Mouse (Mus musculus): ENCODE data around the gene Zbtb34. TPM values are rescaled to one million over a fixed set of nuclear protein-coding genes. Genes with fewer than 3 reads are reported as not detected.
A peak's percentile ranks its signal among the peaks of the same experiment; 100 is the strongest.

Zbtb34 gene
- polyA plus RNA-seq, 1 experiment from 2014 or later, result 10.2 TPM

DNA sequence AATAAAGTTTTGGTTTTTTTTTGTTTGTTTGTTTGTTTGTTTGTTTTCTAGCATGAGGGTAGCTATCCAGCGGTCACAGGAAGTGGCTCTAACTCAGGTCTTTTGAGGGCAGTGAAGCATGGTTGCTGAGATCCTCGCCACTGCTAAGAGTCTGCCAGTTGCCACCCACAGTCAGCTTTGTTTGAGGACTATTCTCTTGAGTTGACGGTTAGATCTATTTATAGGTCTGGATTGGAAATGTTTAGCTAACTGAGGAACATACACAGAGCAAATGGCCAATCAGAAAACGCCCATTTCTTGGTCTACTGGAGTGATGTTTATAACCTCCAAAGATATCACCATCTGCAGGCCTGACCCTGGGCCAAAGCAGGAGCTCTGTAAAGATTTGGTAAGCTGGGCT, 11.6 kb upstream of the Zbtb34 start:
- no peak overlapping the region for H3K27ac ChIP-seq (replicated peaks)
- no peak overlapping the region for H3K4me3 ChIP-seq
- H3K36me3 ChIP-seq, result no peaks in the 10 kb centered on the region
- 58% methylated on average over 4 of the region's 4 CpGs for WGBS
- H3K27me3 ChIP-seq, result peaks cover 17% of the 10 kb centered on the region
- peaks cover 24% of the 10 kb centered on the region for H3K4me1 ChIP-seq
- no peaks in the 10 kb centered on the region for H3K9me3 ChIP-seq
- H3K9ac ChIP-seq (replicated peaks), result no peak overlapping the region
- ATAC-seq (ENCODE audit: low FRiP score, low read depth), result no peak
- H3K4me2 ChIP-seq (replicated peaks), result no peak overlapping the region

- ATAC-seq (ENCODE audit: low FRiP score, low read depth), result no peak
- Histone ChIP-seq H3K36me3 (no peaks in the 10 kb centered on the region), H3K4me1 (peaks cover 38% of the 10 kb centered on the region), H3K4me3 (no peak overlapping the region), H3K9me3 (no peaks in the 10 kb centered on the region), H3K27me3 (peaks cover 22% of the 10 kb centered on the region), H3K27ac (replicated peaks) (no peak overlapping the region), H3K4me2 (replicated peaks) (no peak overlapping the region), H3K9ac (replicated peaks) (no peak overlapping the region)
- 32% methylated on average over 4 of the region's 4 CpGs for WGBS
Measured at GRCm38 (mm10) chr2:33440893-33441292, 9.8 kb upstream of the Zbtb34 start.

DNA sequence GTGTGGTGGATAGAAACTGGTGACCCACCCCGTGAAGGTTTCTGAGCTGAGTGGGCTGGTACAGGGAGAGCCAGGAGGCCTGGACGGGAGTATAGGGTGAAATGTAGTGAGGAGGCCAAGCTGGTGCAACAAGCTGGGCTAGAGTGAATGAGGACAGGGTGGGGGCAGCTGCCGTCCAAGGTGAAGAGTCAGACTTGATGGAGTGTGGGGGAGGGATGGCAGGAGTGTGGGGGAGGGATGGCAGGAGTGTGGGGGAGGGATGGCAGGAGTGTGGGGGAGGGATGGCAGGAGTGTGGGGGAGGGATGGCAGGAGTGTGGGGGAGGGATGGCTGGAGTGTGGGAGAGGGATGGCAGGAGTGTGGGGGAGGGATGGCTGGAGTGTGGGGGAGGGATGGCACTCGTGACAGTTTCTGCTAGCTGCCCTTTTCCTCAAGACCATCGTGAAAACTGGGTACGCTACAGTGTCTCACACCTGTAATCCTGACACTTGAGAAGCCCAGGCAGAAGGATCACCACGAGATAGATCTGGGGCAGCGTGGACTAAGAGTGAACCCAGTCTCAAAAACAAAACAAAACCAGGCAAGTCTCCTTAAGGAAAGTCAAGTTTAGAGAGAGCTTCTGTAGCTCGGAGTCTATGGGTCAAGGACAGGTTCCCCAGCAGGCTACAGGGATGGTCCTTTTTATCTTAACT, 9.0 kb upstream of the Zbtb34 start:
- no peaks in the 10 kb centered on the region for H3K36me3 ChIP-seq
- H3K4me3 ChIP-seq, result no peak overlapping the region
- H3K9ac ChIP-seq (replicated peaks), result no peak overlapping the region
- no peaks in the 10 kb centered on the region for H3K9me3 ChIP-seq
- WGBS, result 17% methylated on average over 9 of the region's 9 CpGs
- H3K27me3 ChIP-seq, result peaks cover 22% of the 10 kb centered on the region
- peak overlapping the region; percentile 30; the same call in 1 of the 2 replicates for H3K4me2 ChIP-seq (replicated peaks)
- H3K4me1 ChIP-seq, result peaks cover 45% of the 10 kb centered on the region
- 0 out of 2 replicates have a peak, but pooled peaks have one; percentile 38 for ATAC-seq (ENCODE audit: low FRiP score, low read depth)
- H3K27ac ChIP-seq (replicated peaks), result 0 out of 2 replicates have a peak overlapping the region, but pooled peaks have one; percentile 20

GRCm38 (mm10) chr2:33439471-33439881, 8.4 kb upstream of the Zbtb34 start:
- ATAC-seq (ENCODE audit: low FRiP score, low read depth), result no peak
- Histone ChIP-seq H3K27me3 (peaks cover 22% of the 10 kb centered on the region), H3K36me3 (no peaks in the 10 kb centered on the region), H3K4me3 (no peak overlapping the region), H3K9ac (replicated peaks) (no peak overlapping the region), H3K4me1 (peaks cover 45% of the 10 kb centered on the region), H3K27ac (replicated peaks) (0 out of 2 replicates have a peak overlapping the region, but pooled peaks have one; percentile 20), H3K9me3 (no peaks in the 10 kb centered on the region), H3K4me2 (replicated peaks) (peak overlapping the region; percentile 30)
- 6% methylated on average over 8 of the region's 8 CpGs for WGBS

DNA sequence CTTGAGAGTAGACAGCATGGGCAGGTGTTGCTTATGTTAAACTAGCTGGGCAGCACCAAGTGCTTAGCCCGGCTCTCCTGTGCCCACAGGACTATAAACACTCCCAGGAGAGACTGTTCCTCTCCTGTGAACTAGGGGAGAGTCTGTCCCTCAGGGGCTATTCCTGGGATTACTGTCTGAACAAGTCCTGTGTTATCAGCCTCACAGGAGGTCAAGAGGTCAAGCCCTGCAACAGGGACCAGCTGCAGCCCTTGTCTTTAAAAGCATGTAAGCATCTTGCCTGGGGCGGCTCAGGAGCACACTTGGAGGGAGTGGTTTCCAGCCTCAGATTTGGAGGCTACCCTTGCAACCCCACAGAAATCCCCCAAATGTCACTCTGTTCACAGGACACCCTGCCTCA, 7.3 kb upstream of the Zbtb34 start:
- Histone ChIP-seq H3K4me3 (no peak overlapping the region), H3K9me3 (no peaks in the 10 kb centered on the region), H3K4me1 (peaks cover 45% of the 10 kb centered on the region), H3K4me2 (replicated peaks) (no peak overlapping the region), H3K36me3 (no peaks in the 10 kb centered on the region), H3K27me3 (peaks cover 22% of the 10 kb centered on the region), H3K9ac (replicated peaks) (no peak overlapping the region), H3K27ac (replicated peaks) (no peak overlapping the region)
- ATAC-seq (ENCODE audit: low FRiP score, low read depth), result no peak
- WGBS, result 8% methylated on average over 2 of the region's 2 CpGs

DNA sequence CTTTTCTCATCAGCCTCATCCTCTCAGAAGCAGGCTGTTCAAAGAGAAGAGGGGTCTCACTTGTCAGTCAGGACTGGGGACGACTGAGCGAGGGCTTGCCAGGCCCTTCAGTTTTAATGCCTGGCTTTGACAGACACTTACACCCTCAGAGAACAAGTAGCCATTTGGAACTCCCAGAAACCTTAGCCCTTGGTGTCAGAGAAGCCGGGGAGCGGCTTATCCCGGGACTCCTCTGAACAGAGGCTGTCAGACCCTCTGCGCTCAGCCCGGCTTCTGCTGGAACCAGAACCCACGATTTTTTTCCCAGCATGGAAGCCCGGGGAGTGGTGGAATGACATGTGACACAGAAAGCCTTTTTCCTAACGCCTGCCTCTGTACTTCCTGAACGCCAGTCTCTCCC, 6.1 kb upstream of the Zbtb34 start:
- Histone ChIP-seq H3K27ac (replicated peaks) (peak overlapping the region; percentile 27; the same call in 1 of the 2 replicates), H3K4me1 (peaks cover 45% of the 10 kb centered on the region), H3K36me3 (no peaks in the 10 kb centered on the region), H3K9ac (replicated peaks) (no peak overlapping the region), H3K4me2 (replicated peaks) (no peak overlapping the region), H3K4me3 (no peak overlapping the region), H3K9me3 (no peaks in the 10 kb centered on the region), H3K27me3 (peaks cover 22% of the 10 kb centered on the region)
- 29% methylated on average over 11 of the region's 11 CpGs for WGBS
- 0 out of 2 replicates have a peak, but pooled peaks have one; percentile 7 for ATAC-seq (ENCODE audit: low FRiP score, low read depth)

DNA sequence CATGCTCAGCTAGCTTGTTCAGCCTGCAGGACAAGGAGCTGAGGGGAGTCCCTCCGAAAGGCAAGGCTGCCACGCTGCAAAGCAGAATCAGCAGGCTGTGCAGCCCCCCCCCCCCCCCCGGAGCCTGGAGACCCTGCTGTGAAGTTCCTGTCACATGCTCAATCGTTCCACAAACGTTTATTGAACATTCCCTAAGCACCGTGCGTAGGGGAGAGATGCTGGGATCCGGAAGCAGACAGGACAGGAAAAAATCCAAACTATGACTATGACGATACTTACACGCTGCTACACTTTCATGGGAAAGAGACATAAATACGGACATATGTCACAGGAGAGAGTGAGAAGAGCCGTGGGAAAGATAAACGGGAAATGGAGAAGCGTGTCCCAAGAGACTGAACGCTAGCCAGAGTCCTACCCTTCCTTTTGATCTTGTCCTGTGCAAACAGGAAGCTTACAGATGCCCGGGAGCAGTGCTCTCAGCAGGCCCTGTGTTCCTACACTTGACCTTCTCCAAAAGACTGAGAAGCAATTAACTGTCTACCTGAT, 5.0 kb upstream of the Zbtb34 start:
- peak overlapping the region; percentile 27; the same call in 1 of the 2 replicates for H3K27ac ChIP-seq (replicated peaks)
- no peak for ATAC-seq (ENCODE audit: low FRiP score, low read depth)
- H3K9me3 ChIP-seq, result no peaks in the 10 kb centered on the region
- WGBS, result 9% methylated on average over 16 of the region's 16 CpGs
- H3K4me1 ChIP-seq, result peaks cover 45% of the 10 kb centered on the region
- peak overlapping the region; percentile 34; the same call in 1 of the 2 replicates for H3K9ac ChIP-seq (replicated peaks)
- peak overlapping the region; percentile 52 for H3K4me2 ChIP-seq (replicated peaks)
- H3K36me3 ChIP-seq, result no peaks in the 10 kb centered on the region
- peak overlapping the region; percentile 24 for H3K4me3 ChIP-seq
- H3K27me3 ChIP-seq, result peaks cover 22% of the 10 kb centered on the region

- Histone ChIP-seq H3K27ac (replicated peaks) (0 out of 2 replicates have a peak overlapping the region, but pooled peaks have one; percentile 20), H3K4me2 (replicated peaks) (peak overlapping the region; percentile 52; the same call in 1 of the 2 replicates), H3K4me1 (peaks cover 40% of the 10 kb centered on the region), H3K4me3 (no peak overlapping the region), H3K36me3 (no peaks in the 10 kb centered on the region), H3K9me3 (no peaks in the 10 kb centered on the region), H3K9ac (replicated peaks) (no peak overlapping the region), H3K27me3 (peaks cover 15% of the 10 kb centered on the region; the same call in 1 of the 2 replicates)
- 43% methylated on average over 8 of the region's 8 CpGs for WGBS
- no peak for ATAC-seq (ENCODE audit: low FRiP score, low read depth)
Measured at GRCm38 (mm10) chr2:33435036-33435650, 4.0 kb upstream of the Zbtb34 start.

GRCm38 (mm10) chr2:33432877-33433276, 1.8 kb upstream of the Zbtb34 start:
- Histone ChIP-seq H3K27ac (replicated peaks) (no peak overlapping the region), H3K4me1 (peaks cover 37% of the 10 kb centered on the region), H3K4me2 (replicated peaks) (no peak overlapping the region), H3K9ac (replicated peaks) (no peak overlapping the region), H3K9me3 (no peaks in the 10 kb centered on the region), H3K36me3 (no peaks in the 10 kb centered on the region), H3K4me3 (no peak overlapping the region), H3K27me3 (peaks cover 7% of the 10 kb centered on the region; the same call in 1 of the 2 replicates)
- no peak for ATAC-seq (ENCODE audit: low FRiP score, low read depth)
- WGBS, result 69% methylated on average over 5 of the region's 5 CpGs

DNA sequence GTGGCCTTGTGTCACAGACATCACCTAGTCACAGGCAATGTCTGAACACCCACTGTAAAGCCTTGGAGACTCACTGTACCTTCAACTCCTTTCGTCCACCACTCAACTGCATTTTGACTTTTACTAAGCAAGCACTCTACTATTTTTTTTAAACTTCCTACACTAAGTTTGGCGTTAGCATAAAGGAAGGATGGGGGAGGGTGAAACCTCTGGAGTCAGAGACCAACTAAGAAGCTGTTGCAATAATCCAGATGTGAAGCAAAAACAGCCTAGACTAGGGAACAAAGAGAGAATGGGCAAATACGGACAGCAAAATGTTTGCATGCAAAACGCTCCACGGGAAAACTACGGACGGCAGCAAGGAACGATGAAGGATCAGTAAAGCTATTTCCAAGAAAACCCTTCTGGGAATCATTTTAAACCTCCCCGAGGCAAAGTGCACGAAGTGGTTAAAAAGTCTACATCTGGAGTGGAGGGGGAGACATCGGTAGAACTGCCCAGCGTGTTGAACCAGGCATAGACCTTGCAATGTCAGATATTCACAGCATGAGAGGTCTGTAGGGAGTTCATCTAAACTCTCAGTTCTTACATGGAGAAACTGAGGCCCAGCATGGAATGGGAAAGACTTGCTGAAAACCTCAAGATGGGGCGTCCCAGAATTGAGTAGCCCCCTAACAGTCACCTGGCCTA, 898 bp downstream of the Zbtb34 start:
- Histone ChIP-seq H3K4me2 (replicated peaks) (peak overlapping the region; percentile 96), H3K4me3 (peak overlapping the region; percentile 99), H3K9ac (replicated peaks) (peak overlapping the region; percentile 97), H3K36me3 (peaks cover 8% of the 10 kb centered on the region; the same call in 1 of the 2 replicates), H3K27me3 (no peaks in the 10 kb centered on the region), H3K27ac (replicated peaks) (peak overlapping the region; percentile 60; the same call in 1 of the 2 replicates), H3K4me1 (peaks cover 22% of the 10 kb centered on the region), H3K9me3 (no peaks in the 10 kb centered on the region)
- ATAC-seq (ENCODE audit: low FRiP score, low read depth), result 0 out of 2 replicates have a peak, but pooled peaks have one; percentile 3
- WGBS, result 14% methylated on average over 13 of the region's 13 CpGs

GRCm38 (mm10) chr2:33429339-33429738, 1.8 kb downstream of the Zbtb34 start:
- 45% methylated on average over 6 of the region's 6 CpGs for WGBS
- H3K27me3 ChIP-seq, result no peaks in the 10 kb centered on the region
- no peak overlapping the region for H3K27ac ChIP-seq (replicated peaks)
- peak overlapping the region; percentile 21; the same call in 1 of the 2 replicates for H3K9ac ChIP-seq (replicated peaks)
- H3K4me3 ChIP-seq, result no peak overlapping the region; the same call in 1 of the 2 replicates
- ATAC-seq (ENCODE audit: low FRiP score, low read depth), result no peak
- peak overlapping the region; percentile 96 for H3K4me2 ChIP-seq (replicated peaks)
- H3K9me3 ChIP-seq, result no peaks in the 10 kb centered on the region
- H3K4me1 ChIP-seq, result peaks cover 22% of the 10 kb centered on the region
- H3K36me3 ChIP-seq, result peaks cover 8% of the 10 kb centered on the region; the same call in 1 of the 2 replicates

Data from midbrain, embryonic 12.5 days (tissue).